Mouse (Mus musculus): ENCODE measurements around the gene Ctrc.
A peak's percentile ranks its signal among the peaks of the same experiment; 100 is the strongest.

DNA sequence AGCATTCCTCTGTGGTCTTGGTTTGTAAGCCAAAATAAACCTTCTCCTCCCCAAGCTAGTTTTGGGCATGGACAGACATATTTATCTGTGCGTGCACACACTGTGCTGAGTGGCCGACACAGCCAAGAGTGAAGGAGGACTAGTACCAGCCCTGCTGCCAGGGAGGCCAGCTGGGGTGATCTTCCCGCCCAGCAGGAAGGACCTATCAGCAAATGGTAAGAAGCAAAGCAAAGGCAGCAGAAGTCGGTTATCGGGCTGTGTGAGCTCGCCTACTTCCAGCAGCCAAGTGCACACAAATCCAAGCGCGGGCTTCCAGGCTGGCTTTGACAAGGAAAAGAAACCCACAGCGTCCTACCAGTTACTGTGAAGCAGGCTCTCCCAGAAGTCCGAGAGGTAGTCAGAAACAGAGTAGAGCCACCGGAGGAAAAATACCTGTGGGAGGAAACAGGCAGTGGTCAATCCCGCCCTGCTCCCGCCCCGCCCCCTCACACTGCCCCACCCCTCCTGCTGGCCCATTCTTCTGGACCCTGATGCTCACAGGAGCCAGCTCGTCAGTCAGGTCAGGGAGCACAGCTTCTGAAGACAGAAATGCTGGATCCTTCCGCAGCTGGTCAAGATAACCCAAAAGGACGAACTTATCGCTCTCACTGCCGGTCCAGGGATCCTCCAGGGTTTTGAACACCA lies 78.7 kb downstream of the Ctrc start:
- TF ChIP-seq TCF12 (IDR thresholded peaks at IDR 0.05; ENCODE audit: insufficient read depth, poor library complexity, severe bottlenecking) (no peak), POLR2A (IDR thresholded peaks at IDR 0.05; ENCODE audit: insufficient read length, low read depth) (peak; percentile 20), POLR2AphosphoS2 (IDR thresholded peaks at IDR 0.05; ENCODE audit: insufficient read length, low read depth) (no peak), CEBPB (IDR thresholded peaks at IDR 0.05; ENCODE audit: insufficient read depth, poor library complexity, severe bottlenecking) (no peak), MAX (IDR thresholded peaks at IDR 0.05; ENCODE audit: low read depth) (no peak), USF1 (IDR thresholded peaks at IDR 0.05; ENCODE audit: low read depth) (no peak), TCF3 (IDR thresholded peaks at IDR 0.05; ENCODE audit: insufficient read length, low read depth) (no peak)

Data from myocyte (in vitro differentiated cells).